Mouse (Mus musculus) lung, postnatal 10 days (tissue): Measurements from ENCODE around the gene Stxbp4.

Source experiments
- DNase-seq: peaks from one replicate; pipeline ENCODE4 v3.0.0; 2021

The Stxbp4 gene

DNA sequence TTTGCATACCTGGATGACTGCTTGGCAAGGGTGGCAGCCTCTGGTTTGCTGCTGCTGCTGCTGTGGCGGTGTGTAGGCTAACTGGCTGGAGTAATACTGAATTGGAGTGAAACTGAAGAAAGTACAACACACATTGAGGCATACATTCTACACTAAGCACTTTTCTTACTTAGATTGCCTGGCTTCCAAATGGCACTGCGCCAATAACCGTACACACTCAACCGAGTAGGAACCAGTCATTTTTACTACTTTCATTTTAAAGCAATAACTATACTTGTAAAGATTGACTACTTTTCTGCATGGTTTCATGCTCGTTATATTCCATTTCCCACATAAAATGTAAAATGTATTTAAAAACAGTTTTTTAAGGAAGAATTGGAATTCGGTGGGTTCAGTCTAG, 11.9 kb upstream of the Stxbp4 start:
- DNase-seq = no peak

DNA sequence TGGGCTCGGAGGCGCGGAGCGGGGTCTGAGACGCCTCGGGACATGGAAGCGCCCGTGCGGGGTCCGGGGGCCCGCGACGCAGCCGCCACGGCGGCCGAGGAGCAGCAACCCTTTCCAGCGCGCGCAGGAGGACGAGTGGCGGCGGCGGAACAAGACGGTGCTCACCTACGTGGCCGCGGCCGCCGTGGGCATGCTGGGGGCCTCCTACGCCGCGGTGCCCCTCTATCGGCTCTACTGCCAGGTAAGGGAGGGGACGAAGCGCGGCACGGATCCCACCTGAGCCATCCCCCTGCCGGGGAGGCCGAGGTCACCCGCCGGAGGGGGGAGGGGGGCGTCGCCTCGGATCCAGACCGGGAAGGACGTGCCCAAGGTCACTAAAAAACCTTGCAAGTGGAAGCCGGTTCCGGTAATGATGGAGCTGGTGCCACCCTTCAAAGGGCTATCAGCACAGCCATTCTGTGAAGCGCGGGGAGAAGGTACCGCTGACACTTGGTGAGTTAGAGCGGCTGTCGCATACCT, 487 bp upstream of the Stxbp4 start:
- DNase-seq = peak; percentile 51

DNA sequence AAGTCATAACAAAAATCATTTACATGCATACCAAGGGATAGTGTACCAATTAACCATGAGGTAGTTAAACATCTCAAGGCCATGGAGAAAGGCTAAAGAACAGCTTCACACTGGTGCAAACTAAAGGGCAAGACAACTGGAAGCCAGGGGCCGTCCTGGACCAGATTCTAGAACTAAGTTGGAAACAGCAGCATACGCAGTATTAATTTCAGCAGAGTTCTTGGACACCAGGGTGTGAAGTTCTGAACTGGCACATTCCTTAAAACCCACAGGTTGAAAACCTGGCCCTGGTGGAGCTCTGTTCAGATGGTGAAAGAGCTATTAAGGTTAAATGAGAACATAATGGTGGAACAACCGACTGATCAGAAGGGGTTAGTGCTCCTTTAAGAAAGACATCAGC, 3.2 kb downstream of the Stxbp4 start:
- DNase-seq = no peak

DNA sequence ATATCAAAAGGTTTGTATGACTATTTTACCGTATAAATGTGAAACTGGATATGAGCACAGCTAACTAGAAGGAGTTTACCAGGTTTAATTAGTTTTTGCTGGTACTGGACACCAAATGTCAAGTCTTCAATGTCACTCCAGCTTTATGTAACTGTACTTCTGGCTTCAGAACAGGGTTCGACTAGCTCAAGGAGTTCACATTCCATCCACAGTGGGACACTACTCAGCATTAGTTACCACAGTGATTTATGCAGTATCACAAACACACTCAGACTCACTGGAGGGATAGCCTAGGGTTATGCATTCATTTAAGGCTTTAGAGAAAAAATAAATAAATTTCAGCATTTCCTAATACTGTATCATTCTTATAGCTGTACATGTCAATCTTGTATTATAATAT, 5.4 kb downstream of the Stxbp4 start:
- no peak for DNase-seq

DNA sequence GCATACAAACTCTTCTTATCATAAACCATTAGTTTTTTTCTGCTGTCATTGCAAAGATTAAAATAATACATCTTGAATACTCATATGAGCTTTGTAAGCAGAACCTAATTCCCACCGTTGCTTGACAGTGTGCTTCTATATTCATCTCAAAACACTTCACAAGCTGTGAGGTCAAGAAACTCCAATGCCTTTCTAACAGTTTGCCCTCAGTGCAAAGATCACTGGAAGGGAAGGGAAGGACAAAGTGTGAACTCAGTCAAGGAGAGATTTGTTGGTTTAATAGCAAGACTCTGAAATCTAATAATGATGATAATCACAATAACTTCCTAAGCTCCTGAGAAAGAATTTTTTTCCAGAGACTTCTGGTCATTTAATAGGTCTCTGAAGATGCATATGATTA, 10.1 kb downstream of the Stxbp4 start:
- DNase-seq = no peak

DNA sequence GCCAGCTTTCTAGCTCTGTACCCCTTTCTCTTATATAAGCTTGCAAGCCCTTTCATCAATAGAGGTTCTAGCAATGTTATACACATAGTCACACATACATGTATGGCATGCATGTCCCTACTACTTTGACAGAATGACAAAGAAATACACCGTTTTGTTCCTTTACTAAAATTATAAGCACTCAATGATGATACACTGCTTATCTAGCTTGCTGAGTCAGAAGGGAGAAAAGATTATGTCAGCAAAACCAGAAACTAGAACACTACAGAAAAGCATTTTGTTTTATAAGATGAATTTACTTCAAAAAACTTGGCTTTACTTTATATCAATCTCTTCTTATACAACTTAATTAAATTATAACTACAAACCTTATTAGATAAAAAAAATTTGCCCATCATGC, 12.7 kb downstream of the Stxbp4 start:
- DNase-seq = no peak

DNA sequence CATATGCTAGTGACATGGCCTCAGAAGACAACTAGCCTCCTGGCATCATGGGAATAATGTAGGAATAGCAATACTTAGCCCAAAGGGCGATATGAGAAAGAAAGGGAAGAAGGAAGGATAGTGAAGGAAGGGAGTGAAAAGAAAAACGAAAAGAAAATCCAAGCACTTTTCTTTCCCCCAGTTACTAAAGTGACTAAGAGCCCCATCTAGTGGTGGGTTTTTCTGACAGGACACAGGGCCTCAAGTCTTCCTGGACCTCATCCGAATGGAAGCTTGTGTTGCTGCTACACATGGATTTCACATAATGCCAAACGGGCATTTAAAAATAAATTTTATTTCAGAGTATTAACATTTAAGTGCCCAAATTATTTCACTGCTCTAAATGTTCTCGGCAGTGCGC, 14.4 kb downstream of the Stxbp4 start:
- peak; percentile 61 for DNase-seq

DNA sequence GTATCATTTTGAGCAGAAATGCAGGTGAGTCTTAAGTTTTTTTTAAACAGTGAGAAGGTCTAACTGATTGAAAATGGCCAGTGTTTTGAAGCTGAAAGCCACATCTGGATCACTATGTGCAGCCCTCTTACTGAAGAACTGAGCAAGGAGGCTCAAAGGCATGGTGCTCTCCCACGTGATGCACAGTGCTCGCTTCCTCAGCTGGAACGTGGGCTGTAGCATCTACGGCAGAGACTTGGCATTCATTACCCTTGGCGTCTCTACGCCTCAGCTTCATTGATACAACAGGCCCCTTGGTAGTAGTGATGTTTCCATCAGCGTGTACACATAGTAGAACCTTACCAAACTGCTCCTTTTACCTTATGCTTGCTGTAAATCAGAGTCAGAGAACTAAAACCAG, 15.4 kb downstream of the Stxbp4 start:
- DNase-seq = no peak

DNA sequence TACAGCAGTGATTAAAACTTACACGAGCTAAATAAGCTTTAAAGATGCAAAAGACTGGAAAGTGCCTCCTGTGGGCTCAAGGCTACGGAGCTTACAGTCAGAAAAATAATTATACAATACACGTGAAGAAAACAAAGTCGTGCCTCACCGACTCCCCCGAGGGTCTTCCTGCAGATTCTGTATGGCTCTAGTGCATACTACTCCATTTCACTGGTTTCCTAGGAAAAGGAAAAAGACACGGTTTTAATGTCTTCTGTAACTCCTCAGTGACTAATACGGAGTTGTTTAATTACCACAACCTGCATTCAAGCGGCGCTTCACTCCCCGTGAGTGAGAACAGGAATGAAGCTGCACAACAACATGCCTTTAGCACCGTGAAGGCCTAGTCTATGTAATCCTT, 15.8 kb downstream of the Stxbp4 start:
- no peak for DNase-seq

DNA sequence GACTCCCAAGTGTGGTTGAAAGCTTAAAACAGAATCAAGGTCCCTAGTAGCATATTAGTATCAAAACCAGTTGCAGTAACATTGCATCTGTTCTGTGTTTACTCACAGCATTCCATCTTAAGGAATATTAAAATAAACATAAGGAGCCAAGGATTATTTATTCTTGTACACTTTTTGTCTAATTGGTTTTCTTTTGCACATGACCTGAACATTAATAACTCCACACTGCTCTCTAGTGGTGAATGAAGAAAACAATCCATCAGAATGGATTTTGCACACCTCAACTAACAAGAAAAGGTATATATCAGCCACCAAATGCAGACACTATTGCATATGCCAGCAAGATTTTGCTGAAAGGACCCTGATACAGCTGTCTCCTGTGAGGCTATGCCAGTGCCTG, 21.5 kb downstream of the Stxbp4 start:
- DNase-seq = no peak

DNA sequence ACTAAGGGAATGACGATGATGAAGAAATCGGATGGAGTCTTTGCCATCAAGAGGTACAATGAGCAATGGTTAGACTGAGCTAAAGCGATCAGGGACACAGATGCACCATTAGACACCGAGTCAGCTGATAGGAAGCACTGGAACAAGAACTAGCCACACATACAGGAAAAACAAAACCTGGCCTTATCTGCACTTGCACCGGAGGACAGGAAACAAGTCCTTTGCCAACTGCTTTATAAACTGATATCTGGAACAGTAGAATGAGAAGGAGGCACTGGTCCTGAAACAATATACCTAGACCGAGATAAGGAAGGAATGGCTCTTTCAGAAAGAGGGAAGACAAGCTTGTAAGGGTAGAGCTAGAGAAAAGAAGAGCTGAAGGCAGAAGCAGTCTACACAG, 23.1 kb downstream of the Stxbp4 start:
- no peak for DNase-seq

DNA sequence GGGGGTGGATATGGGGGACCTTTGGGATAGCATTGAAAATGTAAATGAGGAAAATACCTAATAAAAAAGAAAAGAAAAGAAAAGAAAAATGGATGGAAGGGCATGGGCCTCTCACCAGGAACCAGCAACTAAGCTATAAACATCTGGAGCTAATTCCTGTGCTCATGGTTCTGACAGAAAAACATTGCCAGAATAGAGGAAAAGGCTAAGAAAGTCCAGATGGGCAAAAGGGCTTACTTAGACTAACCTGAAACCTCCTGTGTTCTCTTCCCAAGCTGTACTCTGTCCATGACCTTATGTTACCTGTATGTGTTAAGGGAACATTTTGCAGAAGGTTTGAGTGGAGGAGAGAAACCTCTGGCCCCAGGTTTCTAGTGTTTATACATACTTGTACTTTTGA, 25.8 kb downstream of the Stxbp4 start:
- DNase-seq = no peak

DNA sequence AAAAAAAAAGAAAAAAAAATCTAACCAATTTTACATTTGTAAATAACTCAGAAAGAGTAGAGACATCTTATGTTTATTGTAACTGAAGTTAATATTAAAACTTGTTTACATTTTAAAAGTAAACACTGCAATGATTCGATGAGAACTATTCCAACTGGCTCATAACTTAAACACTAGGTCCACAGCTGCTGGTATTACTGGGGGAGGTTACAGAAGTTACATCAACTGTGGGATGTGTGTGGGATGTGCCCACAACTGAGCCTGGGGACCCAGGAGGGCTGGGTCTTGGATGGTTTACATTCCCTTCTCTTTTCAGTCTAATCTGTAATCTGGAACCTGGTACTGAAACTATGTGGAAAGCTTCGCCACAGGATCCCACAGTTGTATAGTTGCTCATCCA, 34.8 kb downstream of the Stxbp4 start:
- no peak for DNase-seq

DNA sequence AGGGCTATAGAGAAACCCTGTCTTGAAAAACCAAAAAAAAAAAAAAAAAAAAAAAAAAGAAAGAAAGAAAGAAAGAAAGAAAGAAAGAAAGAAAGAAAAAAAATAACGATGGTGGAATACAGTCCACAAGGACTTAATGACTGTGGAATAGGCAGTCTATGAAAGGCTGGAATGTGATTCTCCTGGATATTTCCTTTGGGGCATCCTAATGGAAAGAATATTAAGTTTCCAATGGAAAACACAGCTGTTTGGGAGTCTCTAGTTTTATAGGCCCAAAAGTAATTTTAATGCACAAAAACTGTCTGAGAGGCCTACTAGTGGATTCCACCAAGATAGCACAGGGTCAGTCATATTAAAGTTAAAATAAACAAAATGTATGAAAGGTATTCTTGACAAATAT, 42.1 kb downstream of the Stxbp4 start:
- no peak for DNase-seq

DNA sequence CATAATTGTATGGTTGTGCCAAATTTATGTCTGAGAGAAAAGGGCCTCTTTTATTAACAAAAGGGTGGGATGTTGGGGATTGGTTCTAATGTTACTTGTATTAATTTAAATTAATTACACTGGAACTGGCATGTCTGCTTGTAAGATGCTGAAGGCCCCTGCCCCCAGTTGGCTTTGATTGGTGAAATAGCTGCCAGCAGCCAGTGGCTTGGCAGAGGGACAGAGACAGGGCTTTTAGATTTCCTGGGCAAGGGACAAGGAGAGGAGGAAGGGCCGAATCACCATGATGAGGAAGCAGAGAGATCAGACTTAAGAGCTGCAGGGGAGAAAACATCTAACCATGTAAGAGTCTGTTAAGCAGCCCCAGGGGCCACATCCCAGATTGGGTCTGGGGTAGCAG, 46.9 kb downstream of the Stxbp4 start:
- no peak for DNase-seq

DNA sequence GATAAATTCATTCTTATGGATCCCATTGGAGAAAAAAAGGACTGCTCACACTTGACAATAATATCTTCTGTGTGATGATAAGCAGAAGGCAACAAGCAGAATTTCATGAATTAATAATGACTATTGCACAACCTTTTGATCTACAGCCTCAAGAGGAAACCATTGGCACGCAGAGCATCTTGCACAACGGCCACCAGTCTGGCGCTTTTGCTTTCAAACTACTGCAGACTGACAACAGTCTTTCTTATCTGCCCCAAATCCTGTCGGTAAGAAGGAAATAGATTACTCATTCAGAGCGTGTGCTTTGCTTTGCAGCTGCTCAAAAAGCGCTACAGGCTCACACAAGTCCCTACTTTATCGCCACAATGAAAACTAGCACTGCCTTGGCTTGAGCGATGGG, 51.7 kb downstream of the Stxbp4 start:
- peak; percentile 46 for DNase-seq

DNA sequence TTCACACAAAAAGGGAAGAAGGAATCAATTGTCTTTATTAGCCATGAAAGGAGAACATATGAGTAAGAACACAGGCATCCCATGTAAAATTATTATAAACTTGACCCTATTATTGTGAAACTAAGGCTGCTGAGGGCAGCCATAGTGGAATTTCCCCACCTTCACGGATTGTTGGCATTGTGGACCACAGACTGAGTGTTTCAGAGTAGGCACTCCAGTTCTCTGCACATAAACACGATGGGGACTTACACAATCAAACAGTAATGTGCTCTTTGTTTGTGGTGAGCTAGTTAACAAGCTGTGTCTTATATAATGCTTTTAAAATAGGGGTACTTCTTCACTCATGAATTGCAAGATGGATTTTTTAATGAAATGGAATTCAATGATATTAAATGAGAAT, 52.1 kb downstream of the Stxbp4 start:
- DNase-seq = no peak

DNA sequence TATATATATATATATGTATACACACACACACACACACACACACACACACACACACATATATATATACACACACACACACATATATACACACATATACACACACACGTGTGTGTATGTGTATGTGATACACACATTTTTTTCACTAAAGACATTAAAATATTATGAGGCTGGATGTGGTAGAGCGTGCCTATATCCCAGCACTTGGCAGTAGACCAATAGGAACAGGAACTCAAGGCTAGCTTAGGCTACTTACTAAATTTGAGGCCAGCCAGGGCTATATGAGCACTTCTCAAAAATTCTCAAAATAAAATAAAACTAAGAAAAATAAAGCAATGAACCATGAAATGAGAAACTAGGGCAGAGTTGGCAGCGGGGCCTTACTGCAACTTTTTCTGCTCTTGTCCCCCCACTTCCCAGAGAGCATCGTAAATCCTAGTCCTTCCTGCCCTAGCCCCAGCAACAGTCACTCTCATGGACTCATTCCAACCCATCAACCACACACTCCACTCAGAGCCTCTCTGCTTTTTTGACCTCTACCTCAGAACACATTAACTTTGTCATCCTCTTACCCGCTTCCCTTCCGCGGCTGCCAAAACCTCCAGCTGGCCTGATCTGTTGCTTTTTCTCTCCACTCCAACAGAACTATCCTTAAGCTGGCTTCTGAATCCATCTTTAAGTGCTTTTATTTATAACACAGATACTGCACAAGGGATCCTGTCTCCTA, 60.7 kb downstream of the Stxbp4 start:
- peak; percentile 66 for DNase-seq

DNA sequence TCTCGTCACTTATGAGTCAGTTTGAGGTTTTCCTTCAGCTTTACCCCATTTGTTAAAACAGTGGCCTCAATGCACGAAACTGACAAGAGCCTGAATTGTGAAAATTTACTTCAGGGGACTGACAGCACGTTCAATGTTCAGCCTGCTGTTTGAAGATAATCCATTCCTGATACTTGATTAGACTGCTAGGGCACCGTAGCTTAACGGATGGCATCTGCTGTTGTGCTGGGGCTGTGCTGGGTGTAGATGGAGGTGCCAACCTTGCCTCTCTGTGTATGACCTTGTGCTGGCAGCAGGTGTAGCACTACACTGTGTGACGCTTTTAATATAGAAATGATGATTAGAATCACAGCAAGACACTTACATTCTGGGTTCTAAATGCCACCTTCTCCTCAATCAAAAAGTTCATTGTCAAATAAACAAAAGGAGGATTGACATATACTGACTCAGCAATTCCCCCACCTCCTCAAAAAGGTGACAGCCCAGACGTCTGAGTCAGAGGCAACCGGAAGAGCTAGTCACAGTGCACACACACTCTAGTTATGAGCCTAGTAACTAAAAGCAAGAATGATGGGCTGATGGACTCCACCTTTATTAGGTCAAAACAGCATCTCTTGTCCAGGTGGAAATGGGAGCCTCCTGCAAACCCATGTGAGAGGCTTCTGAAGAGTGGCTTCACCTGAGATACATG, 61.5 kb downstream of the Stxbp4 start:
- no peak for DNase-seq

DNA sequence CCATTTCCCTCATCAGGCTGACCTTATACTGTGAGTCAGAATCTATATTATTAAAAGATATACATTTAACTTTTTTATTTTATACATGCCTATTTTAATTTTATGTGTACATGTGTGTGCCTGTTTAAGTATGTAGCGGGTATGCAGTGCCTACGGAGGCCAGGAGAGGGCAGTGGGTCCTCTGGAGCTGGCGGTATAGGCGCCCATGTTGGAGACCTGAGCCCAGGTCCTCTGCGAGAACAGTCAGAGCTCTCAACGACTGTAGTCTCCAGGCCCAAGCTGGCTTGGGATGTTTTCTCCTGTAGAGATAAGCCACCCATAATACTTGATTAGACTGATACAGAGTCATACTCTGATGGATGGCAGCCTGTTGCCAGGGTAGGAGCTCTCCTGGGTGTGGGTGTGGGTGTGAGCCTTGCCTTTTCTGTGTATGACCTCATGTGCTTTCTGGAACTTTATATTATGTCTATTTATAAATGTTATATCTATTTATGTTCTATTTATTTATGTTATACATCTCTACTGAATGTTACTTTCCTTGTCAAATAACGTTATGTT, 62.3 kb downstream of the Stxbp4 start:
- DNase-seq = no peak

DNA sequence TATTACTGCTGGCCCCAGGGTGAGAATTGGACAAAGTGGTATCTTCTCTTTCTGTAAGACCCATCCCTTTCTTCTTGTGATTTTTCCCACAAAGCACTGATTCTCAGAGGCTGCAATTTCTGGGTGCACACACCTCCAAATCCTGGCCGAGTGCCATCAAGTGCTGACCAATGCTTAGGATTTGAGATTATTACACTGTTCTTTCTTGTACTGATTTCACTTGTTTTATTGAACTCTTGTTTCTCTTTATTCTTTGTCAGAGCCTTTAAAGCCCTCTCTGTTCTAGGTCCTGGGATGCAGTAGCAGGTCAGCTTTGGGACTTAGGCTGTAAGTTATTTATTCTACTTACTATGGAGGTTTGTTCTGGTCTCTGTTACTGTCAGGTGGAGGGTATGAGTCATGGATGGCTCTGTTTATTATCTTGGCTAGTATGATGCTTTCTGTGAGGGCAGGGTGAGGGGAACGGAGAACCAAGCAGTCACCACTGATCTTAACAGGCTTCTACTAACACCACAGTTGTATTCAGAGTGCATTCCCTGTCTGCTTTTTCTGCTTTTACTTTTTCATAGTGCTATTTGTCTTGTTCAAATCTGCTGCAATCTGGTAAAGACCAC, 67.1 kb downstream of the Stxbp4 start:
- DNase-seq = no peak

DNA sequence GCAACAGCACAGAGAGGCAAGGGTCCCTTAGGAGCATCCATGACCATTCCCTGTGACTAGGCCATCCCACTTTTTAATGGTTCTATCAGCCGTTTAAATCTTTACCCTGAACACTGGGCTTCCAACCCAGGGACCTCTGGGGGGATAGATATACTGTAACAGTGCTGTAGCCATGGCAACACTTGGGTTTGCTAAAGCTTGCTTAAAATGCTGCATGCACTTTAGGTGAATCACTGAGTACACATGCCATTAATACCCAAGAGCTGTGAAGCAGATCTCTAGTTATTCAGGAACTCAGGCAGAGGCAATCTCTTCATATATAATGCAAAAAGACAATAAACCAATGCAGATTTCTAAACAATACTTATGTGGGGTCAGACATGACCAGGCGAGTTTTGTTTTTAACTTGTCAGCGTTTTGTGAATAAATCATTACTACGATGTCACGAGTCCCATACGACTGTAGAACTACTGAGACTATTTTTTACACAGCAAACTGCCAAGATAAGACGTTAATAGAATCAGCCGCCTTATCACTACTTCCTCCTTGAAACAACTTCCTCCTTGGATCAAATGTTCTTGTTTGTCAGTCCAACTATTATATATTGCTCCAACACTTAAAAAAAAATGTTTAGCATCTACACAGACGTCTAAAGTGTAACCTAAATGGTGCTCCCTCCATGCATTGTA, 79.4 kb downstream of the Stxbp4 start:
- no peak for DNase-seq

DNA sequence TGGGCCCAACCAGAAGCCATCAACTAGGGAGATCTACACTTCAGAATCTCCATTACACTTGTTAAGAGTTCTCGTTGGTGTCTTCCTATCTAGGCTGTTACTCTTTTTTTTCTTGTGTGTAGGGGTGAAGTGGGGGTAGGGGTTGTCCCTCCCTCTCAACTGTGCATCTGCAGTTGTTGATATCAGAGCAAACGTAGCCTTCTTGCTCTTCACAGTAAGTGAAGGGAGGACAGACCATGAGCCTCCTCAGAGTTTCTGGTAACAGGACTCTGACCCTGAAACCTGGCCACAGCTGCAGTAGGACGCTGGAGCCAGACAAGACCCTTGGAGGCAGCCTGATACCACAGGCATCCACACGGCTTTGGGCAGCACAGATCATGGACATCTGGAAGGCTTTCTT, 81.4 kb downstream of the Stxbp4 start:
- DNase-seq = no peak
